Mouse (Mus musculus) hindbrain, embryonic 13.5 days (tissue): ENCODE data around the gene Zkscan8. TPM values are rescaled to one million over a fixed set of nuclear protein-coding genes. Genes with fewer than 3 reads are reported as not detected.
"Not testable (repeated sequence)": the region's sequence is repeated elsewhere in the genome, so short reads cannot be mapped to it uniquely, and the experiment has no call there.

Experiments
- ATAC-seq: fragments of 200-750 bp; cut with Nextera tagmentation; 2 replicates; pipeline ENCODE4 v1.8.0; 2017; ENCODE audit warnings: moderate TSS enrichment; ENCODE audit not compliant: low FRiP score
- H3K27ac ChIP-seq: fragments of 300-500 bp; sonication (generic); 2 replicates; pipeline ENCODE4 v1.5.1; 2015; ENCODE audit warnings: inconsistent platforms, mild to moderate bottlenecking, moderate library complexity
- H3K27me3 ChIP-seq: fragments of 300-500 bp; sonication (generic); 2 replicates; pipeline ENCODE4 v1.6.1; 2015; ENCODE audit warnings: mild to moderate bottlenecking, inconsistent platforms
- H3K36me3 ChIP-seq: fragments of 300-500 bp; sonication (generic); 2 replicates; pipeline ENCODE4 v1.6.1; 2015; ENCODE audit warnings: mild to moderate bottlenecking, inconsistent platforms
- H3K4me1 ChIP-seq: fragments of 300-500 bp; sonication (generic); replicated peaks from 2 replicates; pipeline ENCODE4 v1.6.1; 2015; ENCODE audit warnings: inconsistent platforms
- H3K4me2 ChIP-seq: fragments of 300-500 bp; sonication (generic); 2 replicates; pipeline ENCODE4 v1.6.1; 2015; ENCODE audit warnings: inconsistent platforms, mild to moderate bottlenecking, moderate library complexity
- H3K4me3 ChIP-seq: fragments of 300-500 bp; sonication (generic); 2 replicates; pipeline ENCODE4 v1.5.1; 2015; ENCODE audit warnings: mild to moderate bottlenecking, inconsistent platforms
- H3K9ac ChIP-seq: fragments of 300-500 bp; sonication (generic); 2 replicates; pipeline ENCODE4 v1.6.1; 2015; ENCODE audit warnings: mild to moderate bottlenecking, inconsistent platforms
- H3K9me3 ChIP-seq: fragments of 300-500 bp; sonication (generic); 2 replicates; pipeline ENCODE4 v1.6.1; 2016; ENCODE audit warnings: inconsistent platforms
- WGBS: fragments of 180-500 bp; shearing (Covaris S2); methylation state at CpG from one replicate; pipeline ENCODE4 v1.1.7; 2015; 5-methylcytosine and 5-hydroxymethylcytosine counted together
- polyA plus RNA-seq: library from polyadenylated mRNA; unstranded; fragments of >200 nt; fragmentation: Nextera tagmentation; extraction: Ambion mirVana; gene quantifications from 2 replicates; pipeline ENCODE4 v1.2.1, GENCODE M21; 2015

Zkscan8 gene
- 5.8 and 6.6 TPM in 2 replicates for polyA plus RNA-seq

DNA sequence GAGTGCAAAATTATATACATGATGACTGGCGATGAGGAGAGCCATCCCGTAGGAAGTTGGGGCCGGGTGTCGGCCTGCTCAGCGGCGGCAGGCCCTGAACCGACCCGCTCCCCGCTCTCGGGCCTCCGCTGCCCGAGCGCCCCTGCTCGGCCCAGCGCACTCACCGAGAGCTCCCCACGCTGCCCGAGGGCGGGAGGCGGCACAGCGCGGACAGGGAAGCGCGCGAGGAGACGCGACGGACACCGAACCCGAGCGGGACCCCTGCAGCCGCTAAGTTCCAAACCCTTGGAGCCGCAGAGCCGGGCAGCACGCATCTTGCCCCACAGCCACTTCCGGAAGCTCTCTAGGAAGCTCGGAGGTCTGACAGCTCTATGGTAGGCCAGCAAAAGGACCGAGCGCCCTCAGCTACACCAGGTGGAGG is at the start of gene Zkscan8:
Zkscan8 (minus strand) TSS at position 340 of the 421 bp plus-strand sequence.
- ATAC-seq = peak; percentile 100
- under 1% methylated on average over 39 of the region's 39 CpGs for WGBS
- Histone ChIP-seq H3K4me2 (peak within 1 kb of the TSS; percentile 66), H3K9ac (peak within 1 kb of the TSS; percentile 88), H3K36me3 (peaks cover 11% of the 10 kb centered on the region), H3K27me3 (no peaks in the 10 kb centered on the region), H3K4me3 (peak within 1 kb of the TSS; percentile 76), H3K27ac (peak within 1 kb of the TSS; percentile 92), H3K9me3 (no peaks in the 10 kb centered on the region), H3K4me1 (peaks cover 11% of the 10 kb centered on the region)

DNA sequence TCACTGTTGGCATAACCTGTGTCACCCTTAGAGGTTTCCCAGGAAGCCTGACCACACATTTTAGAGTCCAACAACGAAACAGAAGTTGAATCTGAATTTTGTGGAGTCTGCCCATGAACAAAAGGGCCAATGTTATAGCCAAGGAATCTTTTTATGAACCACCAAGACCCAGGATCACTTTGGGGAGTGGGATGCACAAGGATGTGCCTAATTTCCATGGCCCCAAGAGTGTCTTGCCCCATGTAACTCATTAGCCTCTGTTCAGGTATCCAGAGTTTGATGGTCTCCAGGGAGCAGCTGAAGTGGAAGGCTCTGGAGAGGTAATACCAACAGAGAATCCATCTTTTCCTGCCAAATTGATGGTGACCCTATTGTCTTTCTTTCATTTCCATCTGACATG is 28.9 kb upstream of the Zkscan8 start, which contains the start of gene Olfr1535:
Olfr1535 (minus strand) TSS at position 101 of the 400 bp plus-strand sequence.
- Histone ChIP-seq H3K27me3 (no peaks in the 10 kb centered on the region), H3K4me3 (no peak within 1 kb of the TSS)
- 70% methylated on average over 1 of the region's 1 CpGs for WGBS

DNA sequence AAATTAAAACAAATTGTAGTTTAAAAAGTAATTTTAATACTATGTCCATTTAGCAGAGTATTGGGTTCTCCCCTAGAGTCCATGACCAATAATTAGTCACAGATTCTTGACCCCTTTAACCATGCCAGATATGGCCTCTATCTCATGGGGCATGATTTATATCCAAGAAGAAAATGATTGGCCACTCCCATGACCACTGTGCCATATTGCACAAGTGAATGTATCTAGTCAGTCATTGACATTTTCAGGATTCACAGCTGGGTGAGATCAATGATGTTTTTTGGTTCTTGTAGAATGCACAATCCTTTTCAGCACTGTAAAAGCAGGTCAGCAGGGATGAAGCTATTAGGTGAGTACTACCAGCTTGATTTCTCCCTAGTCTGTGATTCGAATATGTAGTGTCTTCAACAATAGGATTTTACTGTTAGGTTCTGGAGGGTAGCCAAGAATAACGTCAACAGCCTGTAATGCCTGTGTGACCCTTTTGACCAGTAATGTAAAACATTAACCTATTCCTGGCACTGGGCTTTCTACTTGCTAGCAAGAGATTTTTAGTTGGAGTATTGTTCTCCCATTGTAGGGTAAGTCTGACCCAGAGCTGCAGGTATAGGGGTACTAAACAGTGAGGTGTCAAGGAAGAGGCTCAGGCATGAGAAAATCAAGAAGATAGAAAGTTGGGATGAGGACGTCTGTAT is 19.6 kb upstream of the Zkscan8 start:
- H3K27me3 ChIP-seq = no peaks in the 10 kb centered on the region
- no peak for ATAC-seq
- H3K4me3 ChIP-seq = no peak overlapping the region
- H3K9ac ChIP-seq = no peak overlapping the region
- H3K4me2 ChIP-seq = no peak overlapping the region
- no peaks in the 10 kb centered on the region for H3K9me3 ChIP-seq
- H3K4me1 ChIP-seq = no peaks in the 10 kb centered on the region
- 65% methylated on average over 3 of the region's 3 CpGs for WGBS
- no peaks in the 10 kb centered on the region for H3K36me3 ChIP-seq
- no peak overlapping the region for H3K27ac ChIP-seq

More for the DNA sequence above, 28.9 kb upstream of the Zkscan8 start, which contains the start of gene Olfr1535:
- Histone ChIP-seq H3K9me3 (no peaks in the 10 kb centered on the region), H3K27ac (no peak within 1 kb of the TSS), H3K4me2 (no peak within 1 kb of the TSS), H3K4me1 (no peaks in the 10 kb centered on the region), H3K9ac (no peak within 1 kb of the TSS), H3K36me3 (no peaks in the 10 kb centered on the region)
- no peak for ATAC-seq

DNA sequence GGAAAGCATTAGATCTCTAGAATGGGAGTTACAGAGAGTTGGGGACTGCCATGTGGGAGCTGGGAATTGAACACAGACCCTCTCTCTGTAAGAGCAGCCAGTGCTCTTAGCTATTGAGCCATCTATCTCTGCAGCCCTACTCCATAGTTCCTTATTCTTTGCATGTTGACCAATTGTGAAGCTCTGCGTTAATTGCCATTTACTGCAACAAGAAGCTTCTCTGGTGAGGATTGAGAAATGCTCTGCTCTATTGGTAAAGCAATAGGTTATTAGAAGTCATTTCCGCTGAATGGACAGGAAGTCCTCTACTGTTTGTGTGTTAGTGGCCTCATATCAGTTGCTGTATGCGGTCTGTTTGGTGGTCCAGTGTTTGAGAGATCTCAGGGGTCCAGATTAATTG is 18.6 kb upstream of the Zkscan8 start:
- Histone ChIP-seq H3K27me3 (no peaks in the 10 kb centered on the region), H3K36me3 (no peaks in the 10 kb centered on the region), H3K4me2 (no peak overlapping the region), H3K27ac (no peak overlapping the region), H3K9me3 (no peaks in the 10 kb centered on the region), H3K4me3 (no peak overlapping the region), H3K4me1 (no peaks in the 10 kb centered on the region), H3K9ac (no peak overlapping the region)
- WGBS = 92% methylated on average over 3 of the region's 3 CpGs
- ATAC-seq = no peak

DNA sequence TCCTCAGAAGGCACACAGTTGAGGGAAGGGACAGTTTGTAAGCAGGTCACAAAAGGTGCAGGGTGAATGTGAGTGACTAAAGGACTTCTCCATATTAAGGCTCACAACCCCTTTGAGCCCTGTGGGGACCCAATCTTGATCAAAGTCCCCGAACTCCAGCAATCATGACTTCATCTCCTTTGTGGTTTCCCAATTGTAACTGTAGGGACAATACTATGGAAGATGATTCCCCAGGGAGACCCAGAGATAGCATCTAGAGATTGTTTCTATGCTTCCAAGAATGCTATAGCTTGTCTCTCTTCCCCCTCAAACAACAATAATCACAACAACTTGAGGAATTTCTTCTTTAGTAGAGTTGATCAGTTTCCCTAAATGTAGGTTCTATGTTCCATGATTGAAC is 11.8 kb upstream of the Zkscan8 start, which contains the start of gene Olfr1366:
Olfr1366 (minus strand) TSS at position 101 of the 400 bp plus-strand sequence.
- Histone ChIP-seq H3K27ac (no peak within 1 kb of the TSS), H3K27me3 (no peaks in the 10 kb centered on the region), H3K9ac (no peak within 1 kb of the TSS), H3K9me3 (no peaks in the 10 kb centered on the region), H3K4me1 (no peaks in the 10 kb centered on the region), H3K4me2 (no peak within 1 kb of the TSS), H3K4me3 (no peak within 1 kb of the TSS), H3K36me3 (no peaks in the 10 kb centered on the region)
- 88% methylated on average over 1 of the region's 1 CpGs for WGBS
- ATAC-seq = no peak

DNA sequence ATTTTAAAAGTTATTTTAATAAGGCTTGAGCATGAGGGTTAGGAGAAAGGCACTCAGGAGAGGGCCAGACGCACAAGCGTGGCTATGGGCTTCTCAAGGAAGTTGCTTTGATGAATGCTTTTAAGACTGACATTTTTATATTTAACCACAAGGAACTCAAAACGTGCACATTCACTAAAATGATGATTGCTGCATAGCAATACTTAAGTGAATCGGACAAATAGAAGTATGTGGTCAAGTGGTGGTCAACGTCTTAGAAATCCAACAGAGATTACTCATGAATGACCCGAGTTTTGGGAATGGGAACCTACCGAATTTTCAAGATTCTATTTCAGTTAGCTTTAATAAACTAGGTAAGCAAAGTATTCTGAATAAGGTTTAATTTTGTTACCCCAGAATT is 784 bp downstream of the Zkscan8 start:
- no peaks in the 10 kb centered on the region for H3K9me3 ChIP-seq
- no peak overlapping the region for H3K9ac ChIP-seq
- H3K4me2 ChIP-seq = peak overlapping the region; percentile 66
- H3K27ac ChIP-seq = no peak overlapping the region
- no peaks in the 10 kb centered on the region for H3K27me3 ChIP-seq
- H3K4me1 ChIP-seq = peaks cover 11% of the 10 kb centered on the region
- 55% methylated on average over 7 of the region's 7 CpGs for WGBS
- peak overlapping the region; percentile 76 for H3K4me3 ChIP-seq
- no peak for ATAC-seq
- peaks cover 15% of the 10 kb centered on the region for H3K36me3 ChIP-seq

DNA sequence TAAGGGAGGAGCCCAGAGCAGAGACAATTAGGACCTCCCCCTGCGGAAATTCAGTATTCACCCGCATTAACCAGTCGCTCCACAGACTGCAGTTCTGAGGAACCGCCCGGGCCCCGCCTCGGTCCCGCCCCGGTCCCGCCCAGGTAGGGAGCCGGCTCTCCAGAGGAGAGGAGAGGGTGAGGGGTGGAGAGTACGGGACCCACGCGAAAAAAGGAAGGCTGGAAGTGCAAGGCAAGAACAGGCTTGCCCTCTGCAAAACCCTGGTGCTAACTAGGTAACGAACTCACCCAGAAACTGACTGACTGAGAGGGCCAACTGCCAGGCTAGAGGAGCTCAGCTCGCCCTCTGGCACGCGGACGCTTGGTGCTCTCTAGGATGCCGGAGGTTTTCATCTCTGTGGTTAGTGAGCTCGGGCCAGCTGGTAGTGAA is 24.7 kb downstream of the Zkscan8 start:
- Histone ChIP-seq H3K9me3 (no peaks in the 10 kb centered on the region), H3K27me3 (no peaks in the 10 kb centered on the region), H3K36me3 (no peaks in the 10 kb centered on the region), H3K4me1 (peaks cover 4% of the 10 kb centered on the region; the same call in 1 of the 2 replicates), H3K9ac (peak overlapping the region; percentile 72), H3K27ac (peak overlapping the region; percentile 65), H3K4me3 (peak overlapping the region; percentile 55), H3K4me2 (peak overlapping the region; percentile 63)
- WGBS = under 1% methylated on average over 21 of the region's 21 CpGs
- ATAC-seq = peak; percentile 100

DNA sequence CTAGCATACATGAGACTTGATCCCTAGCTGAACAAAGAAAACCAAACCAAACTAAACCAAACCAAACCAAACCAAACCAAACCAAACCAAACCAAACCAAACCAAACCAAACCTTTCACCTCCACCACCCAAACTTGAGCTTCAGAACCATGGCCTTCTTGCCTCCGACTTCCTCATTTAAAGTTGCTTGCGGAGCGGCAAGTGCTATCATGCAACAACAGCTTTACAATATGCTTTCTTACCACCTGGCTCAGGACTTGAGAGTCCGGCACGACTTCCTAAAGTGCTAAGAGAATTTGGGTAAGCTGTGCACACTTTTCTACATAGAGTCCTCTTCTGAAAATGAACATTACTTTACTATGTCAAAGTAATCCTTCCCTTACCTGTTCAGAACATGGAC is 28.6 kb downstream of the Zkscan8 start:
- H3K4me2 ChIP-seq = no peak overlapping the region
- ATAC-seq = no peak
- no peaks in the 10 kb centered on the region for H3K27me3 ChIP-seq
- 90% methylated on average over 5 of the region's 5 CpGs for WGBS
- H3K9me3 ChIP-seq = no peaks in the 10 kb centered on the region
- H3K27ac ChIP-seq = no peak overlapping the region
- H3K4me3 ChIP-seq = no peak overlapping the region
- H3K36me3 ChIP-seq = no peaks in the 10 kb centered on the region
- no peak overlapping the region for H3K9ac ChIP-seq
- H3K4me1 ChIP-seq = peaks cover 4% of the 10 kb centered on the region; the same call in 1 of the 2 replicates

DNA sequence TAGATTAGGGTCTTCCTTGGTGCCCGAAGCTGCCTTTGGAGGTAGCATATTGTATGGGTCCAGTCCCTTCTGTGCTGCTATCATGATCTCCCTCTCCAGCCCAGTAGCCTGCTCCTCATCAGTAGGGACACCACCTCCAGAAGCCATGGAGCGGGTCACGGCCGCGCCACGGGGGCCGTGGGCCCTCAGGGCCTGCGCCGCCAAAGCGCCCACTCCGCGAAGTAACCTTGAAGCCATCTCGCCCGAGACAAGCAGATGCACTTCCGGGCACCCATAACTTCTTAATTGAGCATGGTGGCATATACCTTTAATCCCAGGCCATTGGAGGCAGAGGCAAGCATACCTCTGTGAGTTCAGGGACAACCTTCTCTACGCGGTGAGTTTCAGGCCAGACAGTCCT is 29.7 kb downstream of the Zkscan8 start, which contains the start of gene Gm11273:
Gm11273 (minus strand) TSS at position 237 of the 400 bp plus-strand sequence.
- not testable (repeated sequence) for H3K4me3 ChIP-seq, ATAC-seq, H3K4me1 ChIP-seq, H3K36me3 ChIP-seq, H3K27me3 ChIP-seq, H3K27ac ChIP-seq, H3K4me2 ChIP-seq, H3K9me3 ChIP-seq, H3K9ac ChIP-seq
- 95% methylated on average over 17 of the region's 17 CpGs for WGBS

DNA sequence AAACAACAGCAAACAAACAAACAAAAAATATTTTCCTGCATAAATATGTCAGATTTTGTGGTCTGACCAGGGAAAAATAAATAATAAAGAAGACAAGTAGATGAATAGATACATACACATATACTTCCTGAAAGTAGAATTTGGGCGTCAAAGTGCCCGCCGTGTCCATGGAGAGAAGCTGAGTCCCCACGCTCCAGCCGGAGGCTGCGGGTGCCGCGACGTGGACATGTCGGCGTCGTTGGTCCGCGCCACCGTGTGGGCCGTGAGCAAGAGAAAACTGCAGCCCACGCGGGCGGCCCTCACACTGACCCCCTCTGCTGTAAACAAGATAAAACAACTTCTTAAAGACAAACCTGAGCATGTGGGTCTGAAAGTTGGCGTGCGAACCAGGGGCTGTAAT is 35.8 kb downstream of the Zkscan8 start, which contains the start of gene AK157302:
AK157302 (plus strand) TSS at position 144 of the 400 bp plus-strand sequence.
- Histone ChIP-seq H3K4me3 (no peak within 1 kb of the TSS), H3K4me1 (no peaks in the 10 kb centered on the region), H3K9ac (no peak within 1 kb of the TSS), H3K9me3 (no peaks in the 10 kb centered on the region), H3K27me3 (no peaks in the 10 kb centered on the region), H3K36me3 (no peaks in the 10 kb centered on the region), H3K4me2 (no peak within 1 kb of the TSS), H3K27ac (no peak within 1 kb of the TSS)
- ATAC-seq = no peak
- 93% methylated on average over 21 of the region's 21 CpGs for WGBS

DNA sequence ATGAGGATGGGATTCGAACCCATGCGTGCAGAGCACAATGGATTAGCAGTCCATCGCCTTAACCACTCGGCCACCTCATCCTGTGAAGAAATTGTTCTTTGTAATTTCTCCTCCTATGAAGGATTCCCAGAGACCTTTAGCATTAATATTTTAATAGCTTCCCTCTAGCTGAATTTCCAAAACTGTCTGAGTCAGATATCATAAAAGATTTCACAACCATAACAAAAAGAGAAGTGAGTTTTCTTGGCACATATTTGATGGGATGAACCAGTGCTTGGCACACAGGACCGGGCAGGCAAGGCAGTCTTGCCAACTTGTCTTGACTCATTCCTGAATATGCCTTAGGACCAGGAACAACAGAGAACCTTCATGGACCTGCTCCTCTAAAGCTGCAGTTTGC is 38.1 kb downstream of the Zkscan8 start:
- no peak for ATAC-seq
- 97% methylated on average over 5 of the region's 5 CpGs for WGBS

DNA sequence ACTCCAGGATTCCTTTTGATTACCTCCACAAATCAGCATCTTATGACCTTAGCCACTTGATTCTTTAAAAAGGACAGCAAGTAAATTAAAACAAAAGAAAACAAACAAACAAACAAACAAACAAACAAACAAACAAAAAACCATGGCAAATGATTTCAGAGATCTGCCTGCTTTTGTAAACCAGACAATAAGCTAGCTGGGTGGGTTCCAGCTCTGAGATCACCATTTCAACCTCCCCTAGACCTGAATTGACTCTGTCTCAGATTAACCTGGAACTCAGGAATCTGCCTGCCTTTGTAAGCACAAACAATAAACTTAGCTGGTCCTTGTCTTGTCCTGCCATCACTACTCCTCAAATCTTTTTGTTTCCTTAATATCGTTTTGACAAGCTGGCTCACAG is 44.0 kb downstream of the Zkscan8 start:
- H3K4me3 ChIP-seq = no peak overlapping the region
- 0 out of 2 replicates have a peak, but pooled peaks cover 7% of the 10 kb centered on the region for H3K9me3 ChIP-seq
- H3K27ac ChIP-seq = no peak overlapping the region
- WGBS = 98% methylated on average over 1 of the region's 1 CpGs
- H3K36me3 ChIP-seq = peaks cover 41% of the 10 kb centered on the region
- H3K4me1 ChIP-seq = no peaks in the 10 kb centered on the region
- H3K4me2 ChIP-seq = no peak overlapping the region
- ATAC-seq = no peak
- no peaks in the 10 kb centered on the region for H3K27me3 ChIP-seq
- no peak overlapping the region for H3K9ac ChIP-seq

More for the DNA sequence above, 38.1 kb downstream of the Zkscan8 start:
- Histone ChIP-seq H3K9ac (no peak overlapping the region), H3K4me2 (no peak overlapping the region), H3K36me3 (no peaks in the 10 kb centered on the region), H3K27me3 (no peaks in the 10 kb centered on the region), H3K27ac (no peak overlapping the region), H3K4me1 (no peaks in the 10 kb centered on the region), H3K9me3 (no peaks in the 10 kb centered on the region), H3K4me3 (no peak overlapping the region)
